Comparison of ENCODE assay signal across 27 mouse cellular contexts in the genomic region with DNA sequence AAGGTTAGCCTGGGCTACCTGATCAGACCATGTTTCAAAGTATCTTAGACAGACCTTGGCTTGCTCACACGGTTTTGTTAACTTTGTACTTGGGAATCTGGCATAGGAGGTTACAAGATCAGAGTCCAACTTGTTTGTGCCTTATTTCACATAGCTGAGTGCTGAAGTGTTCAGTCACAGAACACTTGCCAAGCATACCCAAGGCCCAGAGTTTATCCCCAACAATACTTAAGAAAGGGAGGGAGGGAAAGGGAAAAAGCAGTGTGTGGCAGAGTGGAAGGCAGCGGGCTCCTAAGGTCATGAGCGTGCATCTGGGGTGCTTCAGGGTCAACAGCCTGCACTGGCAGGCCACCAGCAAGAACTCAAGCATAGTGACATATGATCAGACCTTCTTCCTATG. TPM values are rescaled to one million over a fixed set of nuclear protein-coding genes. Genes with fewer than 3 reads are reported as not detected.
"Had no signal": no experiment of that assay in that cellular context is flagged by ENCODE, and none has a peak within 500 bp of the region (broad histone marks: within the 10 kb centered on the region; RNA-seq: fewer than 3 reads in every experiment).

No protein-coding gene starts in this region.

- H3K4me2 ChIP-seq: limb, embryonic 13.5 days; liver, embryonic 13.5 days; lung, embryonic 14.5 days; midbrain, embryonic 13.5 days; neural tube, embryonic 13.5 days had no signal

- H3K36me3 ChIP-seq: limb, embryonic 10.5 days; limb, embryonic 13.5 days; liver, embryonic 13.5 days; midbrain, embryonic 10.5 days; midbrain, embryonic 13.5 days; neural tube, embryonic 13.5 days had no signal

- ATAC-seq: hindbrain, postnatal 0 days; inflammation-experienced regulatory T-cells, adult 6 months; intestine, embryonic 16.5 days; lung, postnatal 0 days; midbrain, embryonic 13.5 days; midbrain, embryonic 16.5 days had no signal

- H3K4me1 ChIP-seq: limb, embryonic 10.5 days; limb, embryonic 13.5 days; liver, embryonic 13.5 days; megakaryocyte, embryonic 14.5 days had no signal

- H3K9ac ChIP-seq: limb, embryonic 13.5 days; liver, embryonic 13.5 days; lung, embryonic 14.5 days; midbrain, embryonic 13.5 days; neural tube, embryonic 13.5 days had no signal

- H3K9me3 ChIP-seq: limb, embryonic 10.5 days; liver, embryonic 13.5 days; midbrain, embryonic 13.5 days; neural tube, embryonic 13.5 days had no signal

- H3K4me3 ChIP-seq: layer of hippocampus, adult 2 months; limb, embryonic 10.5 days; limb, embryonic 13.5 days; liver, embryonic 13.5 days; megakaryocyte, embryonic 14.5 days; midbrain, embryonic 10.5 days; midbrain, embryonic 13.5 days; myocyte; neural tube, embryonic 13.5 days had no signal

- DNase-seq: layer of hippocampus, adult 9-11 months; liver; liver, embryonic 13.5 days; lung, embryonic 14.5 days; lung, postnatal 36 days; thymus, adult 18-20 months; thymus, postnatal 36 days had no signal

- H3K27ac ChIP-seq: hindbrain, postnatal 0 days; layer of hippocampus, adult 2 months; limb, embryonic 10.5 days; limb, embryonic 13.5 days; liver, embryonic 13.5 days; midbrain, embryonic 10.5 days; midbrain, embryonic 13.5 days; neural tube, embryonic 13.5 days had no signal

RNA-seq across cellular contexts. Expression of a gene that starts 48.7 kb away (rescaled TPM):
- polyA plus RNA-seq: inflammation-experienced regulatory T-cells, adult 6 months; intestine, embryonic 16.5 days; large intestine, adult 2 months; liver, embryonic 13.5 days; liver, embryonic 16.5 days; lung, embryonic 14.5 days; lung, postnatal 0 days; myocyte; small intestine, adult 2 months; spleen, adult 2 months; stomach, embryonic 16.5 days; testis, adult 2 months; urinary bladder, adult 2 months had no signal
